Comparison of ENCODE assay signal across 25 mouse cellular contexts in the genomic region with DNA sequence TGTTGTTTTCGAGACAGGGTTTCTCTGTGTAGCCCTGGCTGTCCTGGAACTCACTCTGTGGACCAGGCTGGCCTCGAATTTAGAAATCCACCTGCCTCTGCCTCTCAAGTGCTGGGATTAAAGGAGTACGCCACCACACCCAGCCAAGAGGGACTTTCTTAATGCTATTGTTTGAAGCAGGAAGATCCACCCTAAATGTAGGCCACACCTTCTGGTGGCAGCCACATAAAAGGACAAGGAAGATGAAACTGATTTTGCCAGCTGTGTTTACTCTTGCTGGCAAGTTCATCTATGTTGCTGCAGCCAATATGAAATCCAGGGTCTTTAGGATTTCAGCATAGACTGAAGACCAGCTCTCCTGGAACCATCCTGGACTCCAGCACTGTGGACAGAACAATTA. TPM values are rescaled to one million over a fixed set of nuclear protein-coding genes. Genes with fewer than 3 reads are reported as not detected.
DNase-seq lines count a peak whose midpoint lies in the region; ATAC-seq and TF ChIP-seq lines count a peak whose summit lies in the region.
"Had no signal": no experiment of that assay in that cellular context is flagged by ENCODE, and none has a peak within 500 bp of the region (broad histone marks: within the 10 kb centered on the region; RNA-seq: fewer than 3 reads in every experiment).

No protein-coding gene starts in this region.

- peaks cover 41% of the 10 kb centered on the region for H3K9me3 ChIP-seq in E14TG2a.4 (ENCODE audit: low read length)
- H3K9me3 ChIP-seq in hindbrain, embryonic 11.5 days (ENCODE audit: control insufficient read depth, low read length) = no peaks in the 10 kb centered on the region
- H3K9me3 ChIP-seq: embryonic facial prominence, embryonic 10.5 days; heart, embryonic 10.5 days; hindbrain, embryonic 13.5 days; intestine, embryonic 15.5 days; kidney, embryonic 15.5 days; limb, embryonic 13.5 days; megakaryocyte, embryonic 14.5 days; midbrain, embryonic 15.5 days; neural tube, embryonic 15.5 days had no signal

- H3K4me3 ChIP-seq in E14TG2a.4 (replicated peaks; ENCODE audit: low read length) = peak overlapping the region; percentile 15; the same call in 1 of the 2 replicates
- no peak overlapping the region for H3K4me3 ChIP-seq in hindbrain, embryonic 11.5 days (ENCODE audit: low read depth, low read length)
- H3K4me3 ChIP-seq: embryonic facial prominence, embryonic 10.5 days; gastrocnemius, adult 2 months; heart, embryonic 10.5 days; hindbrain, embryonic 13.5 days; intestine, embryonic 15.5 days; kidney, embryonic 15.5 days; limb, embryonic 13.5 days; megakaryocyte, embryonic 14.5 days; midbrain, embryonic 15.5 days; myocyte; neural tube, embryonic 15.5 days had no signal

- H3K9ac ChIP-seq in hindbrain, embryonic 11.5 days (ENCODE audit: low read depth, low read length) = no peak overlapping the region
- H3K9ac ChIP-seq: hindbrain, embryonic 13.5 days; intestine, embryonic 15.5 days; kidney, embryonic 15.5 days; limb, embryonic 13.5 days; liver, embryonic 14.5 days; midbrain, embryonic 15.5 days; neural tube, embryonic 15.5 days had no signal

- H3K4me1 ChIP-seq in E14TG2a.4 (replicated peaks; ENCODE audit: low read depth, low read length) = peaks cover 48% of the 10 kb centered on the region
- no peaks in the 10 kb centered on the region for H3K4me1 ChIP-seq in hindbrain, embryonic 11.5 days (replicated peaks; ENCODE audit: control insufficient read depth, insufficient read depth, low read length)
- H3K4me1 ChIP-seq: embryonic facial prominence, embryonic 10.5 days; heart, embryonic 10.5 days; hindbrain, embryonic 13.5 days; kidney, embryonic 15.5 days; midbrain, embryonic 15.5 days; neural tube, embryonic 15.5 days had no signal

- peak; percentile 80 for DNase-seq in CD4-positive, CD25-positive, alpha-beta regulatory T cell, adult 2 months (ENCODE audit: low read depth, low spot score)
- DNase-seq in thymus, postnatal 10 days (ENCODE audit: low spot score in 2 of 2) = peak; percentile 27 to 43
- no peak for DNase-seq in heart, postnatal 10 days
- no peak for DNase-seq in hindbrain, embryonic 11.5 days (ENCODE audit: low spot score)
- DNase-seq in cerebellum, adult 9-10 months = no peak
- DNase-seq: adrenal gland, postnatal 14 days; cerebellum, adult 11-12 months; gastrocnemius, adult 2 months; kidney, postnatal 4 days; layer of hippocampus, adult 9-11 months; right cerebral cortex, postnatal 25 days had no signal

- no peaks in the 10 kb centered on the region for H3K36me3 ChIP-seq in E14TG2a.4 (ENCODE audit: insufficient read depth, low read length)
- no peaks in the 10 kb centered on the region for H3K36me3 ChIP-seq in hindbrain, embryonic 11.5 days (ENCODE audit: control insufficient read depth, insufficient read depth, low read length)
- H3K36me3 ChIP-seq: embryonic facial prominence, embryonic 10.5 days; heart, embryonic 10.5 days; hindbrain, embryonic 13.5 days; intestine, embryonic 15.5 days; kidney, embryonic 15.5 days; limb, embryonic 13.5 days; midbrain, embryonic 15.5 days; neural tube, embryonic 15.5 days had no signal

- 86% methylated on average over 3 of the region's 3 CpGs for WGBS in hindbrain, embryonic 11.5 days

- intact Hi-C loops in heart, postnatal 10 days (cut with DNase I) = no loop called here

- no peak overlapping the region for H3K27ac ChIP-seq in hindbrain, embryonic 11.5 days (ENCODE audit: low read depth, low read length)
- H3K27ac ChIP-seq: embryonic facial prominence, embryonic 10.5 days; gastrocnemius, adult 2 months; heart, embryonic 10.5 days; hindbrain, embryonic 13.5 days; intestine, embryonic 15.5 days; kidney, embryonic 15.5 days; limb, embryonic 13.5 days; liver, embryonic 14.5 days; midbrain, embryonic 15.5 days; neural tube, embryonic 15.5 days had no signal

- peak; percentile 74 for ATAC-seq in activated CD4-positive, CD25-positive, alpha-beta regulatory T cell, adult 4 months
- ATAC-seq in hindbrain, embryonic 11.5 days (ENCODE audit: low FRiP score) = no peak
- ATAC-seq: intestine, embryonic 15.5 days; lung, postnatal 0 days; midbrain, embryonic 15.5 days had no signal

- no peaks in the 10 kb centered on the region for H3K27me3 ChIP-seq in E14TG2a.4 (ENCODE audit: insufficient read depth, low read length)
- H3K27me3 ChIP-seq in hindbrain, embryonic 11.5 days (ENCODE audit: control insufficient read depth, insufficient read depth, low read length) = no peaks in the 10 kb centered on the region
- H3K27me3 ChIP-seq: hindbrain, embryonic 13.5 days; intestine, embryonic 15.5 days; kidney, embryonic 15.5 days; limb, embryonic 13.5 days; midbrain, embryonic 15.5 days; neural tube, embryonic 15.5 days had no signal

- no peak for TF ChIP-seq CTCF in E14TG2a.4 (conservative IDR thresholded peaks at IDR 0.05; ENCODE audit: low read length)

- H3K4me2 ChIP-seq in hindbrain, embryonic 11.5 days (replicated peaks; ENCODE audit: low read depth, low read length) = no peak overlapping the region
- H3K4me2 ChIP-seq: hindbrain, embryonic 13.5 days; intestine, embryonic 15.5 days; kidney, embryonic 15.5 days; limb, embryonic 13.5 days; midbrain, embryonic 15.5 days; neural tube, embryonic 15.5 days had no signal

RNA-seq across cellular contexts. Expression of a gene that starts 26.5 kb away (rescaled TPM):
- 10 to 100 TPM; 31.1 to 32.1 TPM for polyA plus RNA-seq in activated CD4-positive, CD25-positive, alpha-beta regulatory T cell, adult 4 months (2017; shearing (Covaris generic))
- total RNA-seq in heart, postnatal 10 days (2021) = 10 to 100 TPM; 35.8 to 40.8 TPM
- 12.6 and 21.8 TPM in 2 replicates for polyA plus RNA-seq in hindbrain, embryonic 11.5 days (2014; fragmentation: Nextera tagmentation; extraction: Ambion mirVana)

RNA-seq across cellular contexts. Expression of a gene that starts 37.4 kb away (rescaled TPM):
- 10 to 100 TPM; 15.4 to 18.3 TPM for polyA plus RNA-seq in activated CD4-positive, CD25-positive, alpha-beta regulatory T cell, adult 4 months (2017; shearing (Covaris generic))
- 1 to 10 TPM; 6.0 to 7.7 TPM for total RNA-seq in heart, postnatal 10 days (2021)
- polyA plus RNA-seq in hindbrain, embryonic 11.5 days (2014; fragmentation: Nextera tagmentation; extraction: Ambion mirVana) = 11.2 and 11.6 TPM in 2 replicates

RNA-seq across cellular contexts. Expression of a gene that starts 42.6 kb away (rescaled TPM):
- 1 to 10 TPM; 1.2 TPM for polyA plus RNA-seq in activated CD4-positive, CD25-positive, alpha-beta regulatory T cell, adult 4 months (2017; shearing (Covaris generic))
- total RNA-seq in heart, postnatal 10 days (2021) = not detected
- 0.51 and 0.75 TPM in 2 replicates for polyA plus RNA-seq in hindbrain, embryonic 11.5 days (2014; fragmentation: Nextera tagmentation; extraction: Ambion mirVana)
- total RNA-seq: gastrocnemius, adult 2 months had no signal

Comparison
In these comparisons a context has a peak if more than half of its experiments do, and no peak if none do; other contexts are left out.
1. DNase-seq: peak in CD4-positive, CD25-positive, alpha-beta regulatory T cell, adult 2 months (single experiment) and thymus, postnatal 10 days (2 of 2); none in heart, postnatal 10 days (0 of 2), hindbrain, embryonic 11.5 days (single experiment) and cerebellum, adult 9-10 months (single experiment).